ENCODE assay signal across 10 mouse cellular contexts in the genomic region with DNA sequence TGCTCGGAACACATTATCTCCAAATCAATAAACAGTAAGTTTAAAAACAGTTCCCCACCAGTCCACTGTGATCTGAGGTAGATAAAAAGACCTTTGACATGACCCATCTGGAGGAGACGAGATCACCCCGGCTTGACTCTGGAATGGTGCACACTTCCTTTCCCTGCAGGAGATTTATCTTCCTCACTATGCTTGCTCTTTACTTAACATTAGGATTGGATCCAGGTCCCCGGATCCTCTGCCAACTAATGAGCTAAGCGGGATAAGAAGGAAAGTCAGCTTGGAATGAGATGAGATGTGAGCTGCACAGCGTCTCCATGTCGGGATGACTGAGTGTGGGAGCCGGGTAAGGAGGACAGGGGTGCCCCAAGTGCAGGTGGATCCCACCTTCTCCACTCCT. TPM values are rescaled to one million over a fixed set of nuclear protein-coding genes. Genes with fewer than 3 reads are reported as not detected.
DNase-seq lines count a peak whose midpoint lies in the region; ATAC-seq and TF ChIP-seq lines count a peak whose summit lies in the region.
"Had no signal": no experiment of that assay in that cellular context is flagged by ENCODE, and none has a peak within 500 bp of the region (broad histone marks: within the 10 kb centered on the region; RNA-seq: fewer than 3 reads in every experiment).

No protein-coding gene starts in this region.

- no peak for ATAC-seq in monocyte, adult 5-6 weeks (replicated peaks; ENCODE audit: insufficient number of reproducible peaks, low FRiP score, low TSS enrichment, poor library complexity, severe bottlenecking)
- ATAC-seq: activated CD4-positive, CD25-positive, alpha-beta regulatory T cell, adult 4 months had no signal

- TF ChIP-seq CTCF in brain, embryonic 14.5 days (IDR thresholded peaks at IDR 0.05; ENCODE audit: borderline replicate concordance, extremely low read depth, insufficient read depth, insufficient read length), result no peak

- DNase-seq in cerebellum, postnatal 25 days, result peak; percentile 18 to 38
- no peak for DNase-seq in cerebellum, adult 11 months
- peak; percentile 19 to 22 for DNase-seq in kidney, postnatal 36 days
- no peak for DNase-seq in kidney, adult 11 months
- peak; percentile 84 for DNase-seq in brain, embryonic 14.5 days (ENCODE audit: low read depth)
- peak; percentile 18 for DNase-seq in layer of hippocampus, adult 9-11 months
- DNase-seq in testis, postnatal 10 days (ENCODE audit: low spot score), result no peak

- no peak for TF ChIP-seq POLR2A in brain, embryonic 14.5 days (IDR thresholded peaks at IDR 0.05; ENCODE audit: borderline replicate concordance, extremely low read depth, insufficient read depth, insufficient read length, poor library complexity, severe bottlenecking)

RNA-seq across cellular contexts. Expression of a gene that starts 46.7 kb away (rescaled TPM):
- polyA plus RNA-seq in brain, embryonic 14.5 days (2012; rRNA removed), result 7.0 and 8.6 TPM in 2 replicates
- not detected in 3 replicates for total RNA-seq in monocyte, adult 5-6 weeks (2017)
- total RNA-seq: megakaryocyte-erythroid progenitor cell, adult 5-6 weeks had no signal

Comparison
In these comparisons a context has a peak if more than half of its experiments do, and no peak if none do; other contexts are left out.
1. DNase-seq: peak in cerebellum, postnatal 25 days (2 of 2), kidney, postnatal 36 days (2 of 2), brain, embryonic 14.5 days (single experiment) and layer of hippocampus, adult 9-11 months (single experiment); none in cerebellum, adult 11 months (single experiment), kidney, adult 11 months (single experiment) and testis, postnatal 10 days (single experiment).